Mouse (Mus musculus): ENCODE data around the gene Adam10.

Gene Adam10

DNA sequence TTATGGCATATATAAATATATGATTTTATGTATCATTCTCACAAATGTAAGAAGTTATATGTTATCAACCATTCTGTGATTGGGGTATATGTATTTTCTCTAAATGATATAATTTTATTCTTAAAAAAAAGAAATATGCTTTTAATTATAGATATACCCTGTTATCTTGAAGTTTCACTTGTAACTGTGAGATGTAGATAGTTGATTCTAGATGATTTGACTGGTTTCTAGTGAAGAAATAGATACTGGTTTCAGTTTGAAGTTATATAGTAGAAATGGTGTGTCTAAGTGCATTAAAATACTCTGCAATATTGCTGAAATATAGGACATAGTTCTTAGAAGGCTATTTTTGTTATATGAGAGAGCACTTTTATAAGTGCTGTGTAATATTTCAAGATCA, 11.8 kb downstream of the Adam10 start:
- Histone ChIP-seq H3K27me3 (ENCODE audit: control insufficient read depth, insufficient read depth, low read length, poor library complexity, severe bottlenecking) (no peaks in the 10 kb centered on the region), H3K36me3 (ENCODE audit: control insufficient read depth, insufficient read depth, low read length, poor library complexity, severe bottlenecking) (no peaks in the 10 kb centered on the region)
- DNase-seq (ENCODE audit: low read depth, low spot score) = no peak

DNA sequence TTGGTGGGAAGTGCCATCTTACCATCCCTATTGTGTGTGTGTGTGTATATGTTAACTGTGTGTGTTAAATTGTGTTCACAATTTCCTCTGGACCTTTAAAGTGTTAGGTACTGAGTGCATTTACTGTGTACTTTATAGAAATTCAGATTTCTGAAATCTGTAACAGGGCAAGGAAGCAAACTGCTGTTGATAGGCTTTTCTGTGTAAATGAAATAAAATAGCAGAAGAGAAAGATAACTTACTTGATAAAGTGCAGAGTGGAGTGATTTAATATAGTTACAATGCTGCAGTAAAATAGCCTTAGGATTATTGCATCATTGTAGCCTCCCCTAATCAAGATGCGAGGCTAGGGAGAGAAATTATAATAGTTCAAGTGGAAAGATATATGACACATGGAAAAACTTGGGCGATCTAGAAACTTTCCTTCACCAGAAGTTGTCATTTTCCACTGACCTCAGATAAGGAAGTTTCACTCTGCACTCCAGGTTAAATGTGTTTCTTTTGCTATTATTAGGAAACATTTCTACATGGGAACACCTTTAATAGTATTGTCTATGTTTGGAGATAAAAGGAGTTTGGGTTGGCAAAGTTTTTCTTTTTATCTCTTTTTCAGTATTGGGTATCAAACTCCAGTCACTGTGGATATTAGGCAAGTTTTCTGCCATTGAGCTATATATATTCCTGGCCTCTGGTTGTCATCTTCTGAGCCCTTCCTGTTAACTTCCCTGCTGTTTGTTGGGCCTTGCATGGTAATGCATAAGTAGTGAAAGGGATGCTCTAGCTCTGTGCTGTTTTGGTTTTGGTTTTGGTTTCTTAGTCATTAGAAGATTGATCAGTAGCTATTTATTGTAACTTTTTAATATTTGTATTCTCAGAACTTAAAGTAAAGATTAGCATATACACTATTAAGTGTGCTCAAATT, 13.2 kb downstream of the Adam10 start:
- no peaks in the 10 kb centered on the region for H3K27me3 ChIP-seq (ENCODE audit: control insufficient read depth, insufficient read depth, low read length, poor library complexity, severe bottlenecking)
- DNase-seq (ENCODE audit: low read depth, low spot score) = peak; percentile 54
- no peaks in the 10 kb centered on the region for H3K36me3 ChIP-seq (ENCODE audit: control insufficient read depth, insufficient read depth, low read length, poor library complexity, severe bottlenecking)

DNA sequence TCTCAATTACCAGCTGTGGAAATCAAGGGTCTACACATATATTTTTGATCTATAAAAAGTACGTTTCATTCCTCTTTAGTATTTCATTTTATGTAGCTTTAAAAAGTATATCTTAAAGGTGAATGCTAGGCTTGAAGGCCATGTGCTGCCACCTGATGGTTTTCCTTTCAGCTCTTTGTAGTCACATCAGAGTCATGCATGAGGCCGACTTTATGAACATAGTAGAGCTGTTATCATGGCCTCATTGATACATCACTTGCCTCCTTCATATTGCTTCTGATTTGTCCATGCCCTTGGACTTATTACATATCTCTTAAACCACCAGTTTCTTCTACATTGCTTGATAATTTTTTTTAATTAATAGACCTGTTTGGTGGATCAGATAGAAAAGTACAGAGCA, 16.9 kb downstream of the Adam10 start:
- peak; percentile 37 for DNase-seq (ENCODE audit: low read depth, low spot score)
- no peaks in the 10 kb centered on the region for H3K36me3 ChIP-seq (ENCODE audit: control insufficient read depth, insufficient read depth, low read length, poor library complexity, severe bottlenecking)
- no peaks in the 10 kb centered on the region for H3K27me3 ChIP-seq (ENCODE audit: control insufficient read depth, insufficient read depth, low read length, poor library complexity, severe bottlenecking)

DNA sequence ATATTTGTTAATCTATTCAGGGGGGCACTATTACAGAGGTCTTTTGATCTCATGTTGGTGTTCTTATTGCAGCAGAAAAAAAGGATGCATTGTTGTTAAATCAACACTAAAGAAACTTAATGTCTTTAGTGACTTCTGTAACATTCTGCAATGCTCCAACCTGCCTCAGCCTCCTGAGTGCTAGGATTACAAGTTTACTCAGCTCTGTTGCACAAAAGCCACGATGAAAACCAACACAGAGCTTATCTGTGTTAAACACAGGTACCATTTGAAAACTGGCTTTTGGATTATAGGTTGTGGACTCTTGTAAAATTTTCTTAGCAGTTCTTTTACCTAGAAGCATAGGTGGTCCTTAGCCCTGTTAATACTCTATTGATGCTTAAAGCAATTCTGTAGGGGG, 19.3 kb downstream of the Adam10 start:
- Histone ChIP-seq H3K36me3 (ENCODE audit: control insufficient read depth, insufficient read depth, low read length, poor library complexity, severe bottlenecking) (no peaks in the 10 kb centered on the region), H3K27me3 (ENCODE audit: control insufficient read depth, insufficient read depth, low read length, poor library complexity, severe bottlenecking) (no peaks in the 10 kb centered on the region)
- DNase-seq (ENCODE audit: low read depth, low spot score) = no peak

DNA sequence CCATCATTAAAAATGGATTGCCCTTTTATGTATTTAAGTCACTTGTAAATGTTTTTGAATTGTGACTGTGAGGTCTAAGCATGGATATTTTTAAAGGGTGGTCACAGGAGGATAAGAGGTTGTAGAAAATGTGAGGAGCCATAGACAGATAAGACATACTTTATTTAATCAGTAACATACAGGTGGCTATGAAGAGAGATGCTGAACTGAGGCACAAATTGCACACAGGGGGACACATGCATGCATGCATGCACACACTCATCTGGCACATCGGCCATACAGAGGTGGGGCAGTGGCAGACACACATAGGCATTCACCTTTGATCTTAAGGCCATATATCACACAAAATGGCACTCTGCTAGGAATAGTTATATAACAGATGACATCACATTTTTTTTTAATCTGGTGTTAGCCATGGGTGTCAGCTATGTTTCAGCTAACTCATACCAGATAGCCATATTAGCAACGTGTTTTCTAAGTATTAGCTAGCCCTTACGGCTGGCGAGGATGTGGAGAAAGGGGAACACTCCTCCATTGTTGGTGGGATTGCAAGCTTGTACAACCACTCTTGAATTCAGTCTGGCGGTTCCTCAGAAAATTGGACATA, 24.9 kb downstream of the Adam10 start:
- H3K36me3 ChIP-seq (ENCODE audit: control insufficient read depth, insufficient read depth, low read length, poor library complexity, severe bottlenecking) = no peaks in the 10 kb centered on the region
- no peak for DNase-seq (ENCODE audit: low read depth, low spot score)
- no peaks in the 10 kb centered on the region for H3K27me3 ChIP-seq (ENCODE audit: control insufficient read depth, insufficient read depth, low read length, poor library complexity, severe bottlenecking)

DNA sequence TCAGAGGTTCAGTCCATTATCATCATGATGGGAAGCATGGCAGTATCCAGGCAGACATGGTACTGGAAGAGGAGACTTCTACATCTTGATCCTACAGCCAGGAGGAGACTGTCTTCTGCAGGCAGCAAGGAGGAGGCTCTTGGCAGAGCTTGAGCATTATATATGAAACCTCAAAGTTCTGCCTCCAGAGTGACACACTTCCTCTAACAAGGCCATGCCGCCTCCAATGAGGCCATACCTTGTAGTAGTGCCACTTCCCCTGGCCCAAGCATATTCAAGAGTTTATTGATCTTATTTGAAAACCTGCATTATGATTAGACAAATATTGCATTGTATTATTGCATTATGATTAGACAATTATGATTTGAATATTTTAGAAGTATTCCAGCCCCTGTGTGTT, 27.6 kb downstream of the Adam10 start:
- DNase-seq (ENCODE audit: low read depth, low spot score) = peak; percentile 28

DNA sequence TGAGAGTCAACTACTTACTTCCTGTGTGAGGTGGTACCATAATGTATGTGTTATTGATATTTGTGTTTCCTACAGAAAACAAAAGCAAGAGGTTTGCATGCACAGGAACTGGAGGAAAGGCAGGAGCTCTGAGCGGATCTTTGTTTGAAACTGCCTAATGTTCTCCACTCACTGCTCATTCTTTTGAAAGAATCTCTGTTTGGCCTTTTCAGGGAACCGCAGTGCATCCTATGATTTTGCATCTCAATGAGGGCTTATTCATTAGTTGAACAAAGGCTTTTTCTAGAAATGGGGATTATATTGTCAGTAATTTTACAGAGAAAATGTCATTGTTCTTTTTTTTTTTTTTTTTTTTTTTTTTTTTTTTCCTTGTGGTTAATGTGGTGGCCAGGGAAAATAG, 50.7 kb downstream of the Adam10 start:
- Histone ChIP-seq H3K27me3 (ENCODE audit: control insufficient read depth, insufficient read depth, low read length, poor library complexity, severe bottlenecking) (no peaks in the 10 kb centered on the region), H3K36me3 (ENCODE audit: control insufficient read depth, insufficient read depth, low read length, poor library complexity, severe bottlenecking) (peaks cover 4% of the 10 kb centered on the region; the same call in 1 of the 2 replicates)
- DNase-seq (ENCODE audit: low read depth, low spot score) = no peak

More for the DNA sequence above, 27.6 kb downstream of the Adam10 start:
- Histone ChIP-seq H3K36me3 (ENCODE audit: control insufficient read depth, insufficient read depth, low read length, poor library complexity, severe bottlenecking) (no peaks in the 10 kb centered on the region), H3K27me3 (ENCODE audit: control insufficient read depth, insufficient read depth, low read length, poor library complexity, severe bottlenecking) (no peaks in the 10 kb centered on the region)

DNA sequence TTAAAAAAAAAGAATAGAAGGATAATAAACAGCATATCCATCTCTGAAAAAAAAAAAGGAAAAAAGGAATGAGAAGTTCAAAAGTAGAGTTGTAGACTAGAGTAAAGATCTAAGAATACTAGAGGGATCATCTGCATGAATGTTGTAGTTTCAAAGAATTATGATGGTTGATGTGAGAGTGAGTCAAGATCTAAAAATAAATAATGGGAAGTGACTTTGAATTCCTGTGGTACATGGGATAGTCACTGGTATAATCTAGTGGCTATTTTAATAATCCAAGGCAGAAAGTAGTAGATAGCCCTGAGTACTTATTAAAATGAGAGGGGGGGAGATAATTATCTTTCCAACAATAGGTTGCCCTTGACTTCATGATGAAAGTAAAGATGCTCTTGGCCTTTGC, 52.3 kb downstream of the Adam10 start:
- peaks cover 4% of the 10 kb centered on the region; the same call in 1 of the 2 replicates for H3K36me3 ChIP-seq (ENCODE audit: control insufficient read depth, insufficient read depth, low read length, poor library complexity, severe bottlenecking)
- no peak for DNase-seq (ENCODE audit: low read depth, low spot score)
- no peaks in the 10 kb centered on the region for H3K27me3 ChIP-seq (ENCODE audit: control insufficient read depth, insufficient read depth, low read length, poor library complexity, severe bottlenecking)

DNA sequence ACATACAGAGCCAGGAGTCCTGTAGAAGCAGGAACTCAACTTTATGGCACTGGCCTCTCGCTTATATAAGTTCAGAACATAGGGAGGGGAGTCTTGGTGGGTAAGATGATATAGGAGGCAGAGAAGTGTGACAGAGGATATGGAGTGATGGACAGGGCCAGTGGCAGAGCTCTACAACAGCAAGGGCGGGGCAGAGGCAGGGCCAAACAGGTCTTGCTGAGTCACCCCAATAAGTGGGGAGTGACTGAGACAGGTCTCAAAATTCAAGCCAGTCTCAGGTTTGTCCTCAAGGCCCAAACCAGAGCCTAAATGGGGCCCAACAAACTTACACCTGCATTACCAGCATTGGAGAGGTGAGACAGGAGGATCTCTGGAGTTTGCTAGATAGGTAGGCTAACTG, 54.4 kb downstream of the Adam10 start:
- Histone ChIP-seq H3K27me3 (ENCODE audit: control insufficient read depth, insufficient read depth, low read length, poor library complexity, severe bottlenecking) (no peaks in the 10 kb centered on the region), H3K36me3 (ENCODE audit: control insufficient read depth, insufficient read depth, low read length, poor library complexity, severe bottlenecking) (peaks cover 4% of the 10 kb centered on the region; the same call in 1 of the 2 replicates)
- no peak for DNase-seq (ENCODE audit: low read depth, low spot score)

DNA sequence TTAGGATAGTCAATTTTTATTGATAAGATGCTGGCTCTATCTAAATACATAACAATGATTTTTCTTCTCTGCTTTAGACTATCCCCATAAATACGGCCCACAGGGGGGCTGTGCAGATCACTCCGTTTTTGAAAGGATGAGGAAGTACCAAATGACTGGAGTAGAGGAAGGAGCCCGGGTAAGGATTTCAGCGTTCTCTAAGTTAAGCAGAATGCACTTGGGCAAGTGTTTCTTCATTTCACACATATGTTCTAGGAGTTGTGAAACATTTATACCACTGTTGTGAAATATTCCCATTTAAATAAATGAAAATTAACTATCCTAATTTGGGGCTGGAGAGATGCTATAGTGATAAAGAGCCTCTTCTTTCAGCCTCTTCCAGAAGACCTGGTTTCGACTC, 61.2 kb downstream of the Adam10 start:
- no peaks in the 10 kb centered on the region for H3K27me3 ChIP-seq (ENCODE audit: control insufficient read depth, insufficient read depth, low read length, poor library complexity, severe bottlenecking)
- peaks cover 2% of the 10 kb centered on the region; the same call in 1 of the 2 replicates for H3K36me3 ChIP-seq (ENCODE audit: control insufficient read depth, insufficient read depth, low read length, poor library complexity, severe bottlenecking)
- no peak for DNase-seq (ENCODE audit: low read depth, low spot score)

DNA sequence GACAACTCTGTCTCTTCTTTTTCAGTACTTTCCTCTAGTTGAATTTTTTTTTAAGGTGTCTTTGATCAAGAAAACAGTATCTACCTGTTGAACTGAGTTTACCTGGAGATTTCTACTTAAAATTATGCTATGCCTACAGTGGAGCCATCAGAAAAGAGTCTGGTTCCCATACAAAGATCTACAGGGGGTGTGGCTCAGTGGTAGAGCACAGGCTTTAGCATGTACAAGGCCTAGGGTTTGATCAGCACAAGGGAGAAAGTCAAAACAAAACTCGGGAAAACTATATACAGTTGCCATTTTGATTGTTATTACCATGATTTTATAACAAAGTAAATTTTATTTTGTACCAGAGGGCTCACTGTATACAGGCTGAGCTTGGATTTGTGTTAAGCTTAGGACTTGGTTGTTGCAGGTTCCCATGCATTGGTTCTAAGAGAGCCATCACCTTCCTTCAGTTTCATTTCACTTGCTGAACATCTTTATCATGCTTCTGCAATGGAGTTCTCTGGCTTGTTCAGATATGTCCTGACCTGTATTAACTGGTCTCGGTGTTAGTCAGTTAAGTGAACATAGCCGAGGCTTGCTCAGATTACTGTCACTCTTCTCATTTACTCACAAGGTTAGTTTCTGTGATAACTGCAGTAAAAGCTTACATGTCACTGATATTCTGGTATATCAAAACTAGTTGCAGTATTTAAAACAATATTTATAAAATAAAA, 72.9 kb downstream of the Adam10 start:
- Histone ChIP-seq H3K36me3 (ENCODE audit: control insufficient read depth, insufficient read depth, low read length, poor library complexity, severe bottlenecking) (0 out of 2 replicates have a peak, but pooled peaks cover 6% of the 10 kb centered on the region), H3K27me3 (ENCODE audit: control insufficient read depth, insufficient read depth, low read length, poor library complexity, severe bottlenecking) (no peaks in the 10 kb centered on the region)
- DNase-seq (ENCODE audit: low read depth, low spot score) = no peak

DNA sequence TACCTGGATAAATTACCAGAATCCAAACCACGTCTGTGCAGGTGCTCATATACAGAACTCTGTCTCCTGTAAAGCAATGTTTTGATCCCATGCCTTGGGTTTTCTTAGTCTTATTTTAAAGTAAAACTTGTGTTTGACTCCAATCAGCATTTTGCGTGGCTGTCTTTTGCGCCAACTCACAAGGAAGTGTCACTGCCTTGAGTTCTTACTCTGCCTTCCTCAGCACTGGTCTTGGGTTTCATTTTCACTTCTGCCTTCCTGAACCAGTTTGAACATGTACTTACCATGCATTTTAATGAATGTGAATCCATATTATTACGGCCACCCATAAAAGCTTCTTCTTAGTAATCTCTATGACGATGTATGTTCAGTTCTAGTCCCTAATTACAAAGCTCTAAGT, 82.2 kb downstream of the Adam10 start:
- Histone ChIP-seq H3K27me3 (ENCODE audit: control insufficient read depth, insufficient read depth, low read length, poor library complexity, severe bottlenecking) (no peaks in the 10 kb centered on the region), H3K36me3 (ENCODE audit: control insufficient read depth, insufficient read depth, low read length, poor library complexity, severe bottlenecking) (peaks cover 6% of the 10 kb centered on the region)
- DNase-seq (ENCODE audit: low read depth, low spot score) = peak; percentile 73

DNA sequence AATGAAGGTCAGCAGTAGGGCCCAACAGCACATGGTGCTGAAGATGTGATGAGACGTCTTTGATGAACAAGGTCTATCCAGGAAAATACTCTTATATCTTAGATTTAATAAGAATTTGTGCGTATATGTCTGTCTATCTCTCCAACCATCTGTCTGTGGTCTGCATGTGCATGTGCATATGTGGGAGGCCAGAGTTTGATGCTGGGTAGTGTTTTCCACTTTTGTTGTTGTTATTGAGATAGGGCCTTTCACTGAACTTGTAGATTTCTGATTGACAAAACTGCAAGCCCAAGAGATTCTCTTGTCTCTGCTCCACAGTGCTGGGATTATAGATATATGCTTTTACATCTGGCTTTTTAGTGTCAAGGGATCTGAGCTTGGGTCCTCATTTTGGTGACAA, 96.7 kb downstream of the Adam10 start:
- DNase-seq (ENCODE audit: low read depth, low spot score) = no peak
- H3K27me3 ChIP-seq (ENCODE audit: control insufficient read depth, insufficient read depth, low read length, poor library complexity, severe bottlenecking) = no peaks in the 10 kb centered on the region
- peaks cover 7% of the 10 kb centered on the region for H3K36me3 ChIP-seq (ENCODE audit: control insufficient read depth, insufficient read depth, low read length, poor library complexity, severe bottlenecking)

DNA sequence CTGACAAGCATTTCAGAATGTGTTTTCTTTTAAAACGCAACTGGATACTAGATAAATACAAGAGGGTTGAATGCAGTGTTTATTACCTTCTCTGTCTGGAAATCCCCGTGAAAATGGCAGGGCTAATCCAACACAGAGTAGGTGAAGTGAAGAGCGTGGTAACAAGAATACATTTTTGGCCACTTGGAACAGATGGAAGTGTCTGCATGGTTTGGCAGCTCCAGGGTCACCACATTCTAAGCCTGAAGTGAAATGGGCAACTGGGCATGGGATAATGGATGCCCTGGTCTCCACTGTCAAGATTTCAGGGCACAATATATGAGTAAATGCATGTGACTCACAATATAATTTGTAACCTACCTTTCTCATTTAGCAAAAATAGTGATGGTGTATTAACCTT, 103.4 kb downstream of the Adam10 start:
- DNase-seq (ENCODE audit: low read depth, low spot score) = no peak
- peaks cover 7% of the 10 kb centered on the region for H3K36me3 ChIP-seq (ENCODE audit: control insufficient read depth, insufficient read depth, low read length, poor library complexity, severe bottlenecking)
- no peaks in the 10 kb centered on the region for H3K27me3 ChIP-seq (ENCODE audit: control insufficient read depth, insufficient read depth, low read length, poor library complexity, severe bottlenecking)

DNA sequence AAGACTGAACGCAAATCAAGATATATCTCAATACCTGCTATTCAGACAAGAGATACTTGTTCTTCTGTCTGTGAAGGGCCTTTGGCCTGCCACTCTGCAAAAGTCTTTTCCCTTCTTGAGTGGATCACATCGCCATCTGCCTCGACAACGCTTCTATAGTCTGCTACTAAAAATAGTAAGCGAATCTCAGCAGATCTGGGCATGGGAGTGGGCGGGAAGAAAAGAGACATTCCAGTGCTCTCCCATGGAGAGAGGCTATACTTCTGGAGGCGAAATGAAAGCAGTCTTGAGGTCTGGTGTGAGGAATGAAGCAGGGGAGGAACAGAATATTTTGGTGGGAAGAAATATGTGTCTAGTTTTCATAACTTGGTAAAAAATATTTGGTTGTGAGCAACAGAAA, 109.9 kb downstream of the Adam10 start:
- no peaks in the 10 kb centered on the region for H3K36me3 ChIP-seq (ENCODE audit: control insufficient read depth, insufficient read depth, low read length, poor library complexity, severe bottlenecking)
- no peak for DNase-seq (ENCODE audit: low read depth, low spot score)
- no peaks in the 10 kb centered on the region for H3K27me3 ChIP-seq (ENCODE audit: control insufficient read depth, insufficient read depth, low read length, poor library complexity, severe bottlenecking)
